Mouse (Mus musculus) spleen, adult 2 months (tissue): ENCODE measurements at regions not wholly inside any gene's neighbourhood (a gene's known extent, or its start where the extent isn't known, plus 50 kb on each side); places are given as distances from the start of the nearest gene placed in this dataset.

Experiments used
- DNase-seq, 2 experiments: peaks; one replicate each; pipeline versions ENCODE4 v3.0.0 to v3.0.0-alpha.2; 2012 to 2021; ENCODE audit warnings: low spot score in 2 of 2, low read depth in 1 of 2
- H3K27ac ChIP-seq: fragments of 200-500 bp; 2 replicates; pipeline ENCODE4 v1.5.1; 2012; ENCODE audit warnings: low read length, inconsistent platforms; ENCODE audit not compliant: insufficient read depth
- H3K27me3 ChIP-seq: fragments of 200-500 bp; 2 replicates; pipeline ENCODE4 v1.6.1; 2012; ENCODE audit warnings: mild to moderate bottlenecking, moderate library complexity, low read length, inconsistent platforms; ENCODE audit not compliant: control insufficient read depth, insufficient read depth
- H3K36me3 ChIP-seq: fragments of 200-500 bp; 2 replicates; pipeline ENCODE4 v1.6.1; 2012; ENCODE audit warnings: mild to moderate bottlenecking, low read length, inconsistent platforms; ENCODE audit not compliant: control insufficient read depth, insufficient read depth
- H3K4me1 ChIP-seq: fragments of 200-500 bp; 2 replicates; pipeline ENCODE4 v1.6.1; 2011; ENCODE audit warnings: inconsistent platforms; ENCODE audit not compliant: control insufficient read depth, insufficient read depth, insufficient read length
- H3K4me3 ChIP-seq: fragments of 200-500 bp; 2 replicates; pipeline ENCODE4 v1.5.1; 2011; ENCODE audit warnings: mild to moderate bottlenecking, inconsistent platforms; ENCODE audit not compliant: insufficient read depth, insufficient read length; ENCODE audit errors: extremely low read depth
- CTCF ChIP-seq: fragments of 200-500 bp; IDR thresholded peaks from 2 replicates; pipeline ENCODE4 v1.5.1; 2011; ENCODE audit warnings: mild to moderate bottlenecking, inconsistent platforms; ENCODE audit not compliant: insufficient read depth, insufficient read length, insufficient replicate concordance; ENCODE audit errors: extremely low read depth
- POLR2A ChIP-seq: fragments of 200-500 bp; IDR thresholded peaks from 2 replicates; pipeline ENCODE4 v1.6.1; 2011; ENCODE audit warnings: low read depth, low read length, inconsistent platforms
- WGBS: fragments of 180-500 bp; shearing (Covaris S2); methylation state at CpG from one replicate; pipeline ENCODE4 v1.1.7; 2018; 5-methylcytosine and 5-hydroxymethylcytosine counted together

DNA sequence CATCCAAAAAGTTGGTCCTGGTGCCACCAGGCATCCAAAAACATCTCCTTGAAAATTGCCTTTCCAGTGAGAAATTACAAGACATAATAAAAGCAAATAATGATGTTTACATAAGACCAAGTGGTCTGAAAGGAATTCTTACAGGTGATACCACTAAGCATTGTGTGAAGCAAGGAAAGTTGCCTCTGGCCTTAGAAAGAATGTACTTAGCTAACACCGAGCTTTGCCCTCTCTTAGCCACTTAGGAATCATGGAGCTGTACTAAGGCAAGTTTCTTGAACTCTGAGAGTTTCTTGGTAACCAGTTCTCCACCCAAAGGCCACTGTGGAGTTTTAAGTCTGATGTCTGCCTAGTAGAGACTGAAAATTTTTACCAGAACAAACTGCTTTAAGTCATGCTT lies 359.4 kb upstream of the Cdh11 start:
- no peaks in the 10 kb centered on the region for H3K27me3 ChIP-seq
- H3K4me3 ChIP-seq = no peak overlapping the region
- H3K4me1 ChIP-seq = no peaks in the 10 kb centered on the region
- 60% methylated on average over 1 of the region's 1 CpGs for WGBS
- no peak for DNase-seq
- no peaks in the 10 kb centered on the region for H3K36me3 ChIP-seq
- no peak for TF ChIP-seq CTCF
- no peak for TF ChIP-seq POLR2A
- H3K27ac ChIP-seq = no peak overlapping the region

DNA sequence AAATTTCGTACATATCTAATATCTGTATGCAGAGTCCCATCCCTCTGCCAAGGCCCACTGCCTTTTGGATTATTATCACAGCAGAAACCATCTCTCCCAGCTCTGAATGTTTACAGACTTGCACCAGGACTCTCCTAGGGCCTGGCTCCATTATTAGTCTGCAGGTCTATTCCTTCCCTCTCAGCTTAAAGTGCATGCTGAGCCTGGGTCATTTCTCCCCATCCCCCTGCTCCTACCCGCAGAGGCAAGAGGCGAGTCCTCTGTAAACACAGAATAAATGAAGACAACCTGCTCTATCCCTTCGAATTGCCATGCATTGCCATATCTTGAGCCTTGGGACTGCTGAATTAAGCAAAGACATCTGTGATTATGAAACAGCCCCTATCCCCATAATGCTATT lies 362.6 kb upstream of the Cdh11 start:
- WGBS = 70% methylated on average over 4 of the region's 4 CpGs
- Histone ChIP-seq H3K36me3 (no peaks in the 10 kb centered on the region), H3K27ac (no peak overlapping the region), H3K4me3 (no peak overlapping the region), H3K4me1 (no peaks in the 10 kb centered on the region), H3K27me3 (no peaks in the 10 kb centered on the region)
- TF ChIP-seq CTCF = no peak
- TF ChIP-seq POLR2A = no peak
- DNase-seq = no peak

GRCm38 (mm10) chr8:103148447-103148846 lies 363.0 kb upstream of the Cdh11 start:
- Histone ChIP-seq H3K4me3 (no peak overlapping the region), H3K27me3 (no peaks in the 10 kb centered on the region), H3K4me1 (no peaks in the 10 kb centered on the region), H3K36me3 (no peaks in the 10 kb centered on the region), H3K27ac (no peak overlapping the region)
- TF ChIP-seq POLR2A (no peak), CTCF (no peak)
- WGBS = 74% methylated on average over 10 of the region's 10 CpGs
- no peak for DNase-seq

GRCm38 (mm10) chr8:103166623-103167316 lies 381.3 kb upstream of the Cdh11 start:
- TF ChIP-seq CTCF = no peak
- TF ChIP-seq POLR2A = no peak
- no peaks in the 10 kb centered on the region for H3K27me3 ChIP-seq
- WGBS = 83% methylated on average over 7 of the region's 7 CpGs
- DNase-seq = no peak
- no peaks in the 10 kb centered on the region for H3K36me3 ChIP-seq
- no peaks in the 10 kb centered on the region for H3K4me1 ChIP-seq
- H3K27ac ChIP-seq = no peak overlapping the region
- no peak overlapping the region for H3K4me3 ChIP-seq

- Histone ChIP-seq H3K4me3 (no peak overlapping the region), H3K4me1 (no peaks in the 10 kb centered on the region), H3K36me3 (no peaks in the 10 kb centered on the region), H3K27me3 (no peaks in the 10 kb centered on the region), H3K27ac (no peak overlapping the region)
- no peak for DNase-seq
- 63% methylated on average over 3 of the region's 3 CpGs for WGBS
- TF ChIP-seq CTCF = no peak
- TF ChIP-seq POLR2A = no peak
Observed at GRCm38 (mm10) chr8:103173313-103173712, 387.9 kb upstream of the Cdh11 start.

- no peaks in the 10 kb centered on the region for H3K4me1 ChIP-seq
- no peaks in the 10 kb centered on the region for H3K36me3 ChIP-seq
- H3K27ac ChIP-seq = no peak overlapping the region
- H3K4me3 ChIP-seq = no peak overlapping the region
- H3K27me3 ChIP-seq = no peaks in the 10 kb centered on the region
- TF ChIP-seq CTCF = no peak
- no peak for TF ChIP-seq POLR2A
- WGBS = 84% methylated on average over 5 of the region's 5 CpGs
- no peak for DNase-seq
Observed at GRCm38 (mm10) chr8:103173803-103174429, 388.5 kb upstream of the Cdh11 start.

DNA sequence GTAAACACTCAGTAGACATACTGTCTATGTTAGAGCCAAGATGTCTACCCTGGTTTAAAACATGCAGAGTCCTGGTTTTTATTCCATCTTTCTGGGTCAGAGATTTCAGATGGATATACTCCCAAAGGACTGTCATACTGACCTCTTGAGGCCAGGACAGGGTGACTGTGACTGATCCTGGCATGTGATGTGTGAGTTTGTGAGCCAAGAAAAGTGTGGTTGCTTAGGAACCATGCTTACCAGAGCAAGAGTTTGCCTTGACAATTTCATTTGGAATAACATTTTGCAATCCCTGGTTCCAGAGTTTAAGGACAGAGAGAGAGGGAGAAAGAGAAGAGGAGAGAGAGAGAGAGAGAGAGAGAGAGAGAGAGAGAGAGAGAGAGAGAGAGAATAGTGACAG lies 395.2 kb upstream of the Cdh11 start:
- no peaks in the 10 kb centered on the region for H3K4me1 ChIP-seq
- H3K36me3 ChIP-seq = no peaks in the 10 kb centered on the region
- no peak for TF ChIP-seq POLR2A
- TF ChIP-seq CTCF = no peak
- no peak overlapping the region for H3K4me3 ChIP-seq
- no peak overlapping the region for H3K27ac ChIP-seq
- no peak for DNase-seq
- H3K27me3 ChIP-seq = no peaks in the 10 kb centered on the region
